Mouse (Mus musculus): ENCODE measurements around the gene Ccdc88b. TPM values are rescaled to one million over a fixed set of nuclear protein-coding genes. Genes with fewer than 3 reads are reported as not detected.
"Not testable (repeated sequence)": the region's sequence is repeated elsewhere in the genome, so short reads cannot be mapped to it uniquely, and the experiment has no call there.

Ccdc88b gene
- total RNA-seq (2017): 97.1 and 136 TPM in 2 replicates

- ATAC-seq (ENCODE audit: extremely low read depth, insufficient number of reproducible peaks, low FRiP score, poor library complexity, severe bottlenecking): peak; percentile 77
Observed at GRCm38 (mm10) chr19:6858031-6858430, at the start of gene Ccdc88b. Ccdc88b (minus strand) TSS chr19:6858211.

- ATAC-seq (ENCODE audit: extremely low read depth, insufficient number of reproducible peaks, low FRiP score, poor library complexity, severe bottlenecking): no peak
Observed at GRCm38 (mm10) chr19:6907094-6907493, 49.1 kb upstream of the Ccdc88b start.

GRCm38 (mm10) chr19:6906199-6906598 is 48.2 kb upstream of the Ccdc88b start:
- ATAC-seq (ENCODE audit: extremely low read depth, insufficient number of reproducible peaks, low FRiP score, poor library complexity, severe bottlenecking): no peak

- ATAC-seq (ENCODE audit: extremely low read depth, insufficient number of reproducible peaks, low FRiP score, poor library complexity, severe bottlenecking): no peak
Observed at GRCm38 (mm10) chr19:6905498-6906159, 47.6 kb upstream of the Ccdc88b start.

GRCm38 (mm10) chr19:6904846-6905245 is 46.8 kb upstream of the Ccdc88b start:
- ATAC-seq (ENCODE audit: extremely low read depth, insufficient number of reproducible peaks, low FRiP score, poor library complexity, severe bottlenecking): no peak

GRCm38 (mm10) chr19:6903031-6903430 is 45.0 kb upstream of the Ccdc88b start:
- no peak for ATAC-seq (ENCODE audit: extremely low read depth, insufficient number of reproducible peaks, low FRiP score, poor library complexity, severe bottlenecking)

- ATAC-seq (ENCODE audit: extremely low read depth, insufficient number of reproducible peaks, low FRiP score, poor library complexity, severe bottlenecking): no peak
Observed at GRCm38 (mm10) chr19:6899641-6900040, 41.6 kb upstream of the Ccdc88b start.

GRCm38 (mm10) chr19:6895608-6896305 is 37.7 kb upstream of the Ccdc88b start:
- ATAC-seq (ENCODE audit: extremely low read depth, insufficient number of reproducible peaks, low FRiP score, poor library complexity, severe bottlenecking): not testable (repeated sequence)

- no peak for ATAC-seq (ENCODE audit: extremely low read depth, insufficient number of reproducible peaks, low FRiP score, poor library complexity, severe bottlenecking)
Observed at GRCm38 (mm10) chr19:6893731-6894451, 35.9 kb upstream of the Ccdc88b start.

- ATAC-seq (ENCODE audit: extremely low read depth, insufficient number of reproducible peaks, low FRiP score, poor library complexity, severe bottlenecking): no peak
Observed at GRCm38 (mm10) chr19:6892512-6892911, 34.5 kb upstream of the Ccdc88b start.

- ATAC-seq (ENCODE audit: extremely low read depth, insufficient number of reproducible peaks, low FRiP score, poor library complexity, severe bottlenecking): no peak
Observed at GRCm38 (mm10) chr19:6877965-6878364, 20.0 kb upstream of the Ccdc88b start.

GRCm38 (mm10) chr19:6876799-6877198 is 18.8 kb upstream of the Ccdc88b start:
- no peak for ATAC-seq (ENCODE audit: extremely low read depth, insufficient number of reproducible peaks, low FRiP score, poor library complexity, severe bottlenecking)

- ATAC-seq (ENCODE audit: extremely low read depth, insufficient number of reproducible peaks, low FRiP score, poor library complexity, severe bottlenecking): no peak
Observed at GRCm38 (mm10) chr19:6875834-6876233, 17.8 kb upstream of the Ccdc88b start.

- ATAC-seq (ENCODE audit: extremely low read depth, insufficient number of reproducible peaks, low FRiP score, poor library complexity, severe bottlenecking): no peak
Observed at GRCm38 (mm10) chr19:6874257-6874656, 16.2 kb upstream of the Ccdc88b start.

GRCm38 (mm10) chr19:6872701-6873100 is 14.7 kb upstream of the Ccdc88b start:
- ATAC-seq (ENCODE audit: extremely low read depth, insufficient number of reproducible peaks, low FRiP score, poor library complexity, severe bottlenecking): no peak

- peak; percentile 80 for ATAC-seq (ENCODE audit: extremely low read depth, insufficient number of reproducible peaks, low FRiP score, poor library complexity, severe bottlenecking)
Observed at GRCm38 (mm10) chr19:6871574-6872271, 13.7 kb upstream of the Ccdc88b start.

GRCm38 (mm10) chr19:6869355-6869754 is 11.3 kb upstream of the Ccdc88b start:
- ATAC-seq (ENCODE audit: extremely low read depth, insufficient number of reproducible peaks, low FRiP score, poor library complexity, severe bottlenecking): peak; percentile 89

- no peak for ATAC-seq (ENCODE audit: extremely low read depth, insufficient number of reproducible peaks, low FRiP score, poor library complexity, severe bottlenecking)
Observed at GRCm38 (mm10) chr19:6861451-6861850, 3.4 kb upstream of the Ccdc88b start.

- peak; percentile 65 for ATAC-seq (ENCODE audit: extremely low read depth, insufficient number of reproducible peaks, low FRiP score, poor library complexity, severe bottlenecking)
Observed at GRCm38 (mm10) chr19:6860706-6861105, 2.7 kb upstream of the Ccdc88b start.

Data from neutrophil, adult 5-6 weeks (primary cell).